Mouse (Mus musculus) liver, embryonic 16.5 days (tissue): ENCODE measurements around the gene Zcchc2. TPM values are rescaled to one million over a fixed set of nuclear protein-coding genes. Genes with fewer than 3 reads are reported as not detected.

Source experiments
- ATAC-seq: fragments of 200-750 bp; cut with Nextera tagmentation; 2 replicates; pipeline ENCODE4 v1.8.0; 2017; ENCODE audit warnings: low read depth, mild to moderate bottlenecking, moderate number of reproducible peaks, moderate library complexity
- H3K27ac ChIP-seq: fragments of 300-500 bp; sonication (generic); 2 replicates; pipeline ENCODE4 v1.5.1; 2014; ENCODE audit warnings: mild to moderate bottlenecking, low read length
- H3K27me3 ChIP-seq: fragments of 300-500 bp; sonication (generic); 2 replicates; pipeline ENCODE4 v1.6.1; 2014; ENCODE audit warnings: low read depth, low read length, mixed read lengths; ENCODE audit not compliant: control insufficient read depth, insufficient read depth
- H3K36me3 ChIP-seq: fragments of 300-500 bp; sonication (generic); 2 replicates; pipeline ENCODE4 v1.6.1; 2014; ENCODE audit warnings: mild to moderate bottlenecking; ENCODE audit not compliant: control insufficient read depth, insufficient read depth
- H3K4me1 ChIP-seq: fragments of 300-500 bp; sonication (generic); 2 replicates; pipeline ENCODE4 v1.6.1; 2014; ENCODE audit warnings: low read depth, low read length, mixed read lengths; ENCODE audit not compliant: control insufficient read depth
- H3K4me2 ChIP-seq: fragments of 300-500 bp; sonication (generic); 2 replicates; pipeline ENCODE4 v1.6.1; 2014; ENCODE audit warnings: low read depth, low read length, mixed read lengths
- H3K4me3 ChIP-seq: fragments of 300-500 bp; sonication (generic); 2 replicates; pipeline ENCODE4 v1.5.1; 2014; ENCODE audit warnings: low read depth, mild to moderate bottlenecking, low read length
- H3K9ac ChIP-seq: fragments of 300-500 bp; sonication (generic); 2 replicates; pipeline ENCODE4 v1.6.1; 2014; ENCODE audit warnings: low read depth, low read length
- H3K9me3 ChIP-seq: fragments of 300-500 bp; sonication (generic); replicated peaks from 2 replicates; pipeline ENCODE4 v1.6.1; 2016; ENCODE audit warnings: low read length; ENCODE audit not compliant: control insufficient read depth
- WGBS: fragments of 180-500 bp; shearing (Covaris S2); extraction: QIAGEN DNeasy Blood & Tissue Kit; methylation state at CpG from one replicate; pipeline ENCODE4 v1.1.7; 2014; ENCODE audit not compliant: insufficient replicate concordance; 5-methylcytosine and 5-hydroxymethylcytosine counted together
- polyA plus RNA-seq: library from polyadenylated mRNA; unstranded; fragments of >200 nt; fragmentation: Nextera tagmentation; extraction: Ambion mirVana; gene quantifications from 2 replicates; pipeline ENCODE4 v1.2.1, GENCODE M21; 2015

The Zcchc2 gene
- polyA plus RNA-seq, 1 experiment from 2014 or later = 1.3 TPM

DNA sequence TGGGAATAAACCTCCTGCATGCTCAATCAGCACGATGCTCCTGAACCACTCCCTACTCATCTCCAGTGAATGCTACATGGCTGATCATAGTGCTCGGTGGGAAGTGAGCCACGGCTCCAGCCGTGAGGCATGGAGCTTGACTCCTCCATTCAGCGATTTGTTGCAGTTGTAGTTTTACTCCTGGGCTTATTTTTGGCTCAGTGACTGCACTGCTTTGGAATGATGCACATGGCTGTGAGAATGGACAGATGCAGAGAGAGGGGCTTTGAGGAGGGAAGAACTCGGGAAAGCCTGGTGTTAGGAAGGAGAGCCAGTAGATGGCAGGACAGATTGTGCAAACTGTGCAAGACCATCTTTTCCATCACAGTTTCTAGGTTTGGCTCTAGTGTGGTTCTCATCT is 49.1 kb downstream of the Zcchc2 start:
- Histone ChIP-seq H3K27ac (no peak overlapping the region), H3K36me3 (no peaks in the 10 kb centered on the region), H3K9me3 (no peaks in the 10 kb centered on the region), H3K4me2 (no peak overlapping the region), H3K4me1 (no peaks in the 10 kb centered on the region), H3K4me3 (no peak overlapping the region), H3K27me3 (no peaks in the 10 kb centered on the region), H3K9ac (no peak overlapping the region)
- ATAC-seq = no peak
- 70% methylated on average over 6 of the region's 6 CpGs for WGBS

DNA sequence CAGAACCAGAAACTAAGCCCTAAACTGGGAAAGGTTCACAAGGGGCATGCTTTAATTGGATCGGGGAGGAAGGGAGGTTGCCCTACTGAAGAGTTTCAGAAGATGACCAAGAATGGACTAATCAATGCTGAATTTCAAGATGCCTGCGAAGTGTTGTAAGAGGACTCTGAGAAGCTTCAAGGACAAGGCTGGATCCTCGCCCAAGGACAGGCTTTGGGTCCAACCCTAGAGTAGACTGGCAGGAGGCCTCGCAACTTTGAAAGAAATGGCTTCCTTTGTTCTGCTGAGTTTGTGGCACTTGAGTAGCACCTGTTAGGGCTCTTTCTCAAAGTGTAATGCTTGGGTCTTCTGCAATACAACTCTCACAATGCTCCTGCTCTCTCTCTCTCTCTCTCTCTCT is 50.1 kb downstream of the Zcchc2 start:
- H3K9ac ChIP-seq = no peak overlapping the region
- 75% methylated on average over 4 of the region's 4 CpGs for WGBS
- no peaks in the 10 kb centered on the region for H3K4me1 ChIP-seq
- no peaks in the 10 kb centered on the region for H3K27me3 ChIP-seq
- no peak overlapping the region for H3K4me2 ChIP-seq
- H3K4me3 ChIP-seq = no peak overlapping the region
- H3K27ac ChIP-seq = no peak overlapping the region
- no peaks in the 10 kb centered on the region for H3K9me3 ChIP-seq
- ATAC-seq = no peak
- no peaks in the 10 kb centered on the region for H3K36me3 ChIP-seq

DNA sequence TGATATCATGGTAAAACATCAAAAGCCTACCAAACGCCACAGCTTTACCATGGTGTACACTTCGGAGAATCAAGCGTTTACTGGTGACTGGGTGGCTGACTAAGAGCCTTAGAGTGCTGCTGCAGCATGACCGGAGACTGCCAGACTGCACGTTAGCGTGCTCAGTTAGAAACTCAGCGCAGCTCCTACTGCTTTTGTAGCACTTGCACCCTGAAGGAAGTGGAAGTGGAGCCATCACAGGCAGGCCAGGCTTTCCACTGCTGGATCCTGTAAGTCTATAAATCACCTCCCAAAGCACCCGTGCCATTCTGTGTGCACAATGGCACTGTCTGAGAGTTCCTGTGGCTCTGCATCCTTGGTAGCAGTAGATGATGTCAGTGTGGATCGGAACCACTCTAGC is 52.0 kb downstream of the Zcchc2 start:
- WGBS = 70% methylated on average over 9 of the region's 9 CpGs
- no peak for ATAC-seq
- no peak overlapping the region for H3K27ac ChIP-seq

DNA sequence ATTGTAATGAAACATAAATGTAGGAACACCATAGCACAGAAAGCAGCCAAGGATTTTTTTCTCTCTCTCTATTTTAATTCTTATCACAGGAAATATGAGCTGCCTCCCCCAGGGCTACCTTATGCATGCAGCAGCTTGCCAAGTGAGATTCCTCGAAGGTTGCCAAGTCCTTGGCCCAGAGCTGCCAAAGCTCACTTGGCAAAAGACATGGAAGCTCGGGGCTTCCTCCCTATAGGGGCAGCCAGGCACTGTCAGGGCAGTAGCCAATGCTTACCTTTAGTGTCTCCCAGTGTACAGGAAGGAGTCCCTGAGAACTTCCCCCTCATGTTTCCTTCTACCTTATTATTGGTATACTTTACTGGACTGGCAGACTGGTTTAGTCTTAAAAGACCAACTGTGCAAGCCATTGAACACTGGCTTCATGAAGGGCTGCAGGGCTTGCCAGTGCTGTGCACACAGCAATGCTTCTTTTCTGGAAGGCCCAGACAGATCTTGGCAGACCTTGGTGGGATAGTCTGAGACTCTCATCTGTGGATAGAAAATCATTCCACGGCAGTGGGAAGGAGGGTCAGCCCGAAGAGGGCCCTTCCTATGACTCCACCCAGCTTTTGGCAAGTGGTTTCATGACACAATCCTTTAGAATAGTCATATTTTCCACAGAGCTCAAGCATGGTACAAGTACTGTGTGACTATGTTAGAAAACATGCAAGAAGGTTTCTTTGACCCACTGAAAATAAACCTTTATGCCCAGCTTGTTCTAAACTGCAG is 53.0 kb downstream of the Zcchc2 start:
- H3K9ac ChIP-seq = no peak overlapping the region
- no peak overlapping the region for H3K4me3 ChIP-seq
- H3K27me3 ChIP-seq = no peaks in the 10 kb centered on the region
- H3K27ac ChIP-seq = no peak overlapping the region
- WGBS = 59% methylated on average over 4 of the region's 4 CpGs
- H3K4me2 ChIP-seq = no peak overlapping the region
- H3K36me3 ChIP-seq = no peaks in the 10 kb centered on the region
- H3K4me1 ChIP-seq = no peaks in the 10 kb centered on the region
- ATAC-seq = no peak
- H3K9me3 ChIP-seq = no peaks in the 10 kb centered on the region

More for the DNA sequence above, 52.0 kb downstream of the Zcchc2 start:
- Histone ChIP-seq H3K36me3 (no peaks in the 10 kb centered on the region), H3K4me3 (no peak overlapping the region), H3K9ac (no peak overlapping the region), H3K4me2 (no peak overlapping the region), H3K9me3 (no peaks in the 10 kb centered on the region), H3K27me3 (no peaks in the 10 kb centered on the region), H3K4me1 (no peaks in the 10 kb centered on the region)

DNA sequence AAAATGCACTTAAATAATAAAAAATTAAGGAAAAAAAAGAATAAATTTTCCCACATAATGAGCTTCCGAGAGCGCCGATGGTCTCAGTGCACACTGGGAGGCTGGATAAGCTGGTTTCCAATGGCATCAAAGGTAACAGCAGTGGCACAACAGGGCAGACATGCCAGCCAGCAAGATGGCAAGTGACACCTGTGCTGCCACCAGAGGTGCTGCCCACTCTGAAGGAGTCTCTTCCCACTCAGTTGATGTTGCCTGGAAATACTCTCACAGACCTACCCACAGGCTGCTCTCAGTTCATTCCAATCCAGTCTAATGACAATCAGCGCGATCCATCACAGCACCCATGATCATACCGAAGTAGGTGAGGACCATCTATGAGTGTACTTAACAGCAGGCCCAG is 58.8 kb downstream of the Zcchc2 start:
- Histone ChIP-seq H3K4me1 (no peaks in the 10 kb centered on the region), H3K36me3 (no peaks in the 10 kb centered on the region), H3K27ac (no peak overlapping the region), H3K4me2 (no peak overlapping the region), H3K27me3 (no peaks in the 10 kb centered on the region), H3K9ac (no peak overlapping the region), H3K4me3 (no peak overlapping the region), H3K9me3 (no peaks in the 10 kb centered on the region)
- ATAC-seq = no peak
- WGBS = 82% methylated on average over 6 of the region's 6 CpGs

DNA sequence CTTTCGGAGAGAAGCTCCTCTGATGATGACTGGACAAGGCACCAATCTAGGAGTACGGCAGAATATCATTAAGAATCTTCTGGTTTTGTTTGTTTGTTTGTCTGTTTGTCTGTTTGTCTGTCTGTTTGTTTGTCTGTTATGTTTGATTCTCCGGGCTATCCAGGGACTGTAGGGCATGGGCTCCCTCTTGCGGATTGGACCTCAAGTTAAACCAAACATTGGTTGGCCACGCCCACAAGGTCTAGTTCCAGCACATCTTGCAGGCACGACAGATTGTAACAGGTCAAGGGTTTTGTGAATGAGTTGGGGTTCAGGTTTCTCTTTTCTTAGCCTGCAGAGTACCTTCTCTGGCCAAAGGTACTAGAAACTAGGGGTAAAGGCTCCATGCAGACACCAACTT is 64.8 kb downstream of the Zcchc2 start:
- H3K4me1 ChIP-seq = no peaks in the 10 kb centered on the region
- no peaks in the 10 kb centered on the region for H3K27me3 ChIP-seq
- 52% methylated on average over 6 of the region's 6 CpGs for WGBS
- no peaks in the 10 kb centered on the region for H3K9me3 ChIP-seq
- no peak for ATAC-seq
- no peak overlapping the region for H3K27ac ChIP-seq
- H3K4me2 ChIP-seq = no peak overlapping the region
- no peak overlapping the region for H3K9ac ChIP-seq
- no peaks in the 10 kb centered on the region for H3K36me3 ChIP-seq
- H3K4me3 ChIP-seq = no peak overlapping the region

DNA sequence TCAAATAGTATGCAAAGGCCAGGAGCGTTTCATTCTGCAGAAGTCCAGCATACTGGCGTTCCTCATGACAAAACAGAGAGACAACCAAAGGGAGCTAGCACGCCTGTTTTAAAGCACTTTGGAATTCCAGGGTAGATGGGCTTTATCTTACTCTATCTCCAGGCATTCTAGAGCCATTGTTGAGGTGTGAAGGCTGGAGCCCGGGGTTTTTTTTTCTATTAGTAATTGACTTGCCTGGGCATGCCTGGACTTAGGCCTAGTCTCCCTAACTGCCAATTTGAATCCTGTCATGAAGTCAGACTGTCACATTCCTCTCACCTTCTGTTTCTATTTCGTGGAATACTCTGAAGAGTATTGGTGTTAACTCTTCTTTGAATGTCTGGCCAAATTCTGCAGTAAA is 68.1 kb downstream of the Zcchc2 start:
- H3K9ac ChIP-seq = no peak overlapping the region
- WGBS = 40% methylated on average over 5 of the region's 5 CpGs
- ATAC-seq = no peak
- no peak overlapping the region for H3K4me3 ChIP-seq
- H3K27me3 ChIP-seq = no peaks in the 10 kb centered on the region
- H3K9me3 ChIP-seq = no peaks in the 10 kb centered on the region
- no peak overlapping the region for H3K27ac ChIP-seq
- H3K4me2 ChIP-seq = no peak overlapping the region
- no peaks in the 10 kb centered on the region for H3K4me1 ChIP-seq
- no peaks in the 10 kb centered on the region for H3K36me3 ChIP-seq

DNA sequence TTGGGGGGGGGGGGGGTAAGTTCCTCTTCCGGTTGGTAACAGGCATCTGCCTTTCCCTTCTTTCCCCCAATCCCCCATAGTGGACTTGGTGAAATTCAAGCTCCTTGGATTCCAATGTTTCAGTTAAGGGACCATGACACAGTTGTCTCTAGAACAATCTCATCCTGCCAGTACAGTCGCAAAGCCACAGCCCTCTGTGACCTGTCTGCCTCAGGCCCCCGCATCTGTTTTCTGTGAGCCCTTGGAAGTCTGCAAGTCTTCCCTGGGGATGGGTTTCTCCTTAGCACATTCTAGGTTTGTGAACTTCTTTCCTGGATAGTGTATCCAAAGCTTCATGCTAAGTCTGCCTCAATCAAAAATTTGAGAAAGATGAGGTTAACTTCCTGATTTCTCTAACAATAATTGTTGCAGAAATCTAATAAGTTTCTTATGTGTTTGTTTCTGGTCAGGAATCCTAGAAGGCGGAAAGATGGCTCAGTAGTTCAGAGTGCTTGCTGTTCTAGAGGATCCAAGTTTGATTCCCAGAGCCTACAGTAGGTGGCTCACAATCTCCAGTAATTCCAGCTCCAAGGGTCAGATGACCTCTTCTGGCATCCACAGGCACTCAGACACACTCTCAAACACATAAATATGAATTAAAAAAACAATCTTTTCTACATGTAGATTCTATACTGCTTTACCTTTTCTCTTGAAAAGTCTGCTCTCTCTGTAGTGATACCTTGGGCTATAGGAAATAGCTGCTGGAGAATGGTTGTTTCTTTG is 69.5 kb downstream of the Zcchc2 start:
- Histone ChIP-seq H3K9ac (no peak overlapping the region), H3K4me2 (no peak overlapping the region), H3K9me3 (no peaks in the 10 kb centered on the region), H3K4me1 (no peaks in the 10 kb centered on the region), H3K27ac (no peak overlapping the region), H3K36me3 (no peaks in the 10 kb centered on the region), H3K4me3 (no peak overlapping the region), H3K27me3 (no peaks in the 10 kb centered on the region)
- 44% methylated on average over 4 of the region's 4 CpGs for WGBS
- ATAC-seq = no peak

DNA sequence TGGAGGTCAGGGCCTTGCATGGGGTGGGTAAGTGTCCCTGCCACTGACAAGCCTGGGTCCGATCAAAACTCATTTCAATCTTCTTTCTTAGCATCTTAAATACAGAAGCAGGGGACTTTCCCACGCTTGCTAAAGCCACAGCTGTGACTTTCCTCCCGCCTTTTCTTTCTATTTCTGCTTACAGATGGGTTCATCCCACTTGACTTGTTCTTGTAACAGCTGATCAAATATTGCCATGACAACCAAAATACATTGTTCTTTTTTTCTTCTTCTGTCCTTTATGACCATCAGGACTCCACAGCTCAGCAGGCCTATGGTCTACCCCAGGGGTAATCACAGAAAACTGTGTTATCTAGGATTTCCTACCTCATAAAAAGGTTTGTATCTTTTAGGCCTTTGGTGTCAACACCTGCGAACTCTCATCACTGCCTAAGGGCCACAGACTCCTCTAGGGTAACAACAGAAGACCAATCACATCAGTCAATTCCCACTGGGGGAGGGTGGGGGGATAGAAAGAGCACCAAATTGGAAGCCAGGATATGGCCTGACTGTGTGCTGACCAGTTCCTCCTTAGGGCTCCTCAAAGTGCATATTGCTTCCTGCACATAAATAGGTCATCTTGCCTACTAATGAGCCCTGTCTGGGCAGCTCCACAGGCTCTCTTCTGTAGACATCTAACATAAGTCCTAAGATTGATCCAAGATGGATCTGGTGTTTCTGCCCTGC is 71.1 kb downstream of the Zcchc2 start:
- WGBS = 48% methylated on average over 4 of the region's 4 CpGs
- Histone ChIP-seq H3K4me3 (no peak overlapping the region), H3K27ac (no peak overlapping the region), H3K9me3 (no peaks in the 10 kb centered on the region), H3K4me1 (no peaks in the 10 kb centered on the region), H3K27me3 (no peaks in the 10 kb centered on the region), H3K9ac (no peak overlapping the region), H3K36me3 (no peaks in the 10 kb centered on the region), H3K4me2 (no peak overlapping the region)
- ATAC-seq = no peak
